Mouse (Mus musculus) heart, postnatal 0 days (tissue): ENCODE results near the gene Arhgap23. TPM values are rescaled to one million over a fixed set of nuclear protein-coding genes. Genes with fewer than 3 reads are reported as not detected.
A peak's percentile ranks its signal among the peaks of the same experiment; 100 is the strongest.

Experiments used
- ATAC-seq: fragments of 200-750 bp; cut with Nextera tagmentation; 2 replicates; pipeline ENCODE4 v1.8.0; 2017; ENCODE audit warnings: low read depth, moderate number of reproducible peaks, moderate library complexity; ENCODE audit not compliant: insufficient read depth
- DNase-seq: peaks from one replicate; pipeline ENCODE4 v3.0.0-alpha.2; 2016; ENCODE audit warnings: low spot score
- H3K27ac ChIP-seq: fragments of 300-500 bp; sonication (generic); 2 replicates; pipeline ENCODE4 v1.5.1; 2014; ENCODE audit warnings: low read depth, mild to moderate bottlenecking
- H3K27me3 ChIP-seq: fragments of 300-500 bp; sonication (generic); 2 replicates; pipeline ENCODE4 v1.6.1; 2014; ENCODE audit warnings: low read length, mixed read lengths; ENCODE audit not compliant: control insufficient read depth, insufficient read depth
- H3K36me3 ChIP-seq: fragments of 300-500 bp; sonication (generic); replicated peaks from 2 replicates; pipeline ENCODE4 v1.6.1; 2014; ENCODE audit warnings: low read length, mixed read lengths; ENCODE audit not compliant: control insufficient read depth, insufficient read depth
- H3K4me1 ChIP-seq: fragments of 300-500 bp; sonication (generic); 2 replicates; pipeline ENCODE4 v1.6.1; 2014; ENCODE audit warnings: antibody characterized with exemption; ENCODE audit not compliant: control insufficient read depth, insufficient read depth
- H3K4me2 ChIP-seq: fragments of 300-500 bp; sonication (generic); 2 replicates; pipeline ENCODE4 v1.6.1; 2014; ENCODE audit warnings: low read depth, mild to moderate bottlenecking, low read length, moderate library complexity
- H3K4me3 ChIP-seq: fragments of 300-500 bp; sonication (generic); 2 replicates; pipeline ENCODE4 v1.5.1; 2014; ENCODE audit warnings: low read depth, low read length
- H3K9ac ChIP-seq: fragments of 300-500 bp; sonication (generic); replicated peaks from 2 replicates; pipeline ENCODE4 v1.6.1; 2014; ENCODE audit warnings: low read depth, low read length, mixed read lengths
- H3K9me3 ChIP-seq: fragments of 300-500 bp; sonication (generic); replicated peaks from 2 replicates; pipeline ENCODE4 v1.6.1; 2016; ENCODE audit warnings: low read length; ENCODE audit not compliant: control insufficient read depth
- CTCF ChIP-seq: IDR thresholded peaks from 2 replicates; pipeline ENCODE4 v1.5.1; 2016; ENCODE audit warnings: antibody characterized with exemption, control low read depth, low read depth
- EP300 ChIP-seq: IDR thresholded peaks from 2 replicates; pipeline ENCODE4 v1.6.1; 2016; ENCODE audit warnings: antibody characterized with exemption, low read depth
- WGBS: fragments of 180-500 bp; shearing (Covaris S2); extraction: QIAGEN DNeasy Blood & Tissue Kit; methylation state at CpG from one replicate; pipeline ENCODE4 v1.1.7; 2014; 5-methylcytosine and 5-hydroxymethylcytosine counted together
- polyA plus RNA-seq: library from polyadenylated mRNA; unstranded; fragments of >200 nt; fragmentation: Nextera tagmentation; extraction: Ambion mirVana; gene quantifications from 2 replicates; pipeline ENCODE4 v1.2.1, GENCODE M21; 2015
- total RNA-seq: library from RNA; depleted of rRNA; stranded (reverse); fragments of >200 nt; gene quantifications from 2 replicates; pipeline ENCODE4 v1.2.3, GENCODE M21; 2014; ENCODE audit warnings: low replicate concordance

Arhgap23 gene
- total and polyA plus RNA-seq, 2 experiments from 2014 or later = 3.8 to 44.0 TPM

DNA sequence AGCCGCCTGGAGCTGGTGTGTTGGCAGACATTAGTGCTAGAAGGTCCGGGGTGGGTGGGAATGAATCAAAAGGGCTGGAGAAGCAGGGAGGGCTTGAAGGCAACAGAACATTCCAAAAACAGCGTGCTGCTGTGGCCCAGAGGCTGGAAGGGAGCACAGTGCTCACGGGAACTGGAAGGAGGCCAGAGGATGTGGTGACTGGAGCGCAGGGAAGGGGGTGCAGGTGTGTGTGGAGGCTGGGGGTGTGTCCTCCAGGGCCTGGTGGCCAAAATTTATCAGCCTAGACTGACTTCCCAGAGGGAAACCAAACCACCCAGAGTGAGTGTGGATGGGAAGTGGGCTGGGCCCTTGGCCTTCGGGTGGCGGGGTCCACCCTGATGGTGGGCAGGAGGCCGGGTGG is 14.3 kb downstream of the Arhgap23 start:
- Histone ChIP-seq H3K36me3 (no peaks in the 10 kb centered on the region), H3K27me3 (no peaks in the 10 kb centered on the region), H3K4me2 (no peak overlapping the region), H3K4me1 (peaks cover 26% of the 10 kb centered on the region), H3K4me3 (no peak overlapping the region), H3K9me3 (no peaks in the 10 kb centered on the region), H3K9ac (no peak overlapping the region), H3K27ac (peak overlapping the region; percentile 94)
- DNase-seq (no peak), ATAC-seq (no peak)
- WGBS = 36% methylated on average over 8 of the region's 8 CpGs
- TF ChIP-seq CTCF = no peak
- no peak for TF ChIP-seq EP300

DNA sequence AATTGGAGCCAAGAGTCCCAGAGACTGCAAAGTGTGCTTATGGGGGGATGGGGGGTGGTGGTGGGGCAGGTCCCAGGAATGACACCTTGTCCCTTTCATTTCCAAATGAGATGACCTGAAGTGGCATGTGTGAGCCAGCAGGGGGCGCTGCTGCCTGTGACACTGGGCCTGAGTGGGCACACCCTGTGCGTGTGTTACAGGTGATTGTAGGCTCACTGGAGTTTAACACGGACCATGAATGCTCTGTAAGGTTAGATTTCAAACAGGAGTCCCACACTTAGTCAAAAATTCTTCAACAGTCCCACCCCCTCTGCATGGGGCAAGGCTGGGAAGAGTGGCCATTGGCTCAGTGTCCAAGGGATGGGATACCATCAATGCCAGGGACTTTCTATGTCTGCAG is 16.7 kb downstream of the Arhgap23 start:
- DNase-seq (peak; percentile 62), ATAC-seq (no peak)
- H3K4me3 ChIP-seq = no peak overlapping the region
- peaks cover 46% of the 10 kb centered on the region for H3K4me1 ChIP-seq
- H3K9ac ChIP-seq = no peak overlapping the region
- no peaks in the 10 kb centered on the region for H3K27me3 ChIP-seq
- TF ChIP-seq EP300 = no peak
- TF ChIP-seq CTCF = peak; percentile 92
- H3K27ac ChIP-seq = no peak overlapping the region
- H3K4me2 ChIP-seq = no peak overlapping the region
- no peaks in the 10 kb centered on the region for H3K9me3 ChIP-seq
- WGBS = 10% methylated on average over 3 of the region's 3 CpGs
- no peaks in the 10 kb centered on the region for H3K36me3 ChIP-seq

DNA sequence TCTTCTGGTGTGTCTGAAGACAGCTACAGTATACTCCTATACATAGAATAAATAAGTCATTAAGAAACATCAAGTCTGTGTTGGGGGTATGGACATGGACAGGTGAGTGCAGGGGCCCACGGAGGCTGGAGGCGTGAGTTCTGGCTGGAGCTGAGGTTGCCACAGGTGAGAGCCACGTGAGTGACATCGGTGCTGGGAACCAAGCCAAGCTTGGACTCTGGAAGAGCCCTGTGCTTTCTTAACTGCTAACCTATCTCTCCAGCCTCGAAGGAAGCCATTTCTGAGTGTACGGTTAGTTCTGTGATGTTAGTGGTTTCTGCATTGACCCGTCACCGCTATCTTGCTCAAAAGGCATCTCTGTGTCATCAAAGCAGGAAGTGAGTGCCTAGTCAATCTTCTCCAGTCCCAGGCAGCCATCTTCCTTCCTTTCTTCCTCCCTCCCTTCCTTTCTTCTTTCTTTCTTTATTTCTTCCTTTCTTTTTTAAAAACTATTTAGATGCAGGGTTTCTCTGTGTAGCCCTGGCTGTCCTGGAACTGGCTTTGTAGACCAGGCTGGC is 17.7 kb downstream of the Arhgap23 start:
- ATAC-seq (no peak), DNase-seq (no peak)
- Histone ChIP-seq H3K27ac (no peak overlapping the region), H3K9me3 (no peaks in the 10 kb centered on the region), H3K4me3 (no peak overlapping the region), H3K4me1 (peaks cover 52% of the 10 kb centered on the region), H3K36me3 (no peaks in the 10 kb centered on the region), H3K9ac (no peak overlapping the region), H3K27me3 (no peaks in the 10 kb centered on the region), H3K4me2 (no peak overlapping the region)
- 45% methylated on average over 8 of the region's 8 CpGs for WGBS
- no peak for TF ChIP-seq EP300
- TF ChIP-seq CTCF = no peak

DNA sequence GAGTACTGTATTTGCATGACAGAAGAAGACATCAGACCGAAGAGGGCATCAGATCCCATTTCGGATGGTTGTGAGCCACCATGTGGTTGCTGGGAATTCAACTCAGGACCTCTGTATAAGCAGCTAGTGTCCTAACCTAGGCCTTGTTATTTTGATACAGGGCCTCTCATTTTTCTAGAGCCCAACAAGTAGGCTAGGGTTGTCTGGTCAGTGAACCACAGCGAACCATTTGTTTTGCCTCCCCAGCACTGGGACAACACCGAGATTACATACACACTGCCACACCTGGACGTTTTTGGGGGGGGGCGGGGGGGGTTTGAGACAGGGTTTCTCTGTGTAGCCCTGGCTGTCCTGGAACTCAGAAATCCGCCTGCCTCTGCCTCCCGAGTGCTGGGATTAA is 18.8 kb downstream of the Arhgap23 start:
- 80% methylated on average over 8 of the region's 8 CpGs for WGBS
- Histone ChIP-seq H3K9ac (no peak overlapping the region), H3K4me3 (no peak overlapping the region), H3K27me3 (no peaks in the 10 kb centered on the region), H3K4me2 (no peak overlapping the region), H3K9me3 (no peaks in the 10 kb centered on the region), H3K36me3 (no peaks in the 10 kb centered on the region), H3K27ac (no peak overlapping the region), H3K4me1 (peaks cover 55% of the 10 kb centered on the region)
- TF ChIP-seq CTCF (no peak), EP300 (no peak)
- ATAC-seq = no peak
- DNase-seq = no peak

DNA sequence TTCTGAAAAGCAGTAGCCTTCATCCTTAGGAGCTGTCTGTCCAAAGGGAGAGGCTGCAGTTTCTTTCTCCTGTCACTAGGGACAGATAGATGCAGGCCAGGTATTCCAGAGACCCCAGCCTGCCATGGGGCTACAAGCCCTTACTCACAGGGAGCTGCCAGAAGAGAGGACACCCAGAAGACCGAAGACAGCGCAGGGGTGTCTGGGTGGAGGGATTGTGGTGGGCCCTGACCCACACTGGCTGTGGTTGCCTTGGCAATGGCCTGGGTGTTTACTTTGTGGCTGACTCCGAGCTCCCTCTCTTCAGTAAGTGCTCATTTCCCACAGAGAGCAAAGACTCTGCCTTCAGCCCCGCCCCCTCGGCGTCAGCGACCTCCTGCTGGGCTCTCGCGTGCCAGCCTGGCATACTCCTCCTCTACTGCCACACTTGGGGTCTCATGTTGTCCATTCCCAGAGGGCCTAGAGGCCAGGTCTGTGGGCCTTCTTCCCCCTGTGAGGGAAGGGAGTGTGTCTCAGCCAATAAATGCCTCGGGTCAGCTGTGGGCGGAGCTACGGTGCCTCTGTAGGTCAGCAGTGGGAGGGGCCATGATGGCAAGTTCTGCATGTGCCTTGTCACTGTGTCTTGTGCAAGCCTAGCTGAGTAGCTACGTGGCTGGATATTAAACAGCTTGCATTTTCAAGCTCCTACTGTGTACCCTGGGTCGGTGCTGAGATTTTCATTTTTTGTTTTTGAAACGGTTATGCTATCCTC is 19.5 kb downstream of the Arhgap23 start:
- Histone ChIP-seq H3K4me3 (peak overlapping the region; percentile 24), H3K27ac (peak overlapping the region; percentile 93), H3K4me2 (peak overlapping the region; percentile 41), H3K9me3 (no peaks in the 10 kb centered on the region), H3K9ac (no peak overlapping the region), H3K36me3 (no peaks in the 10 kb centered on the region), H3K27me3 (no peaks in the 10 kb centered on the region), H3K4me1 (peaks cover 55% of the 10 kb centered on the region)
- DNase-seq (peak; percentile 88), ATAC-seq (peak; percentile 63)
- TF ChIP-seq CTCF (peak; percentile 31), EP300 (no peak)
- 4% methylated on average over 15 of the region's 15 CpGs for WGBS
